Mouse (Mus musculus) midbrain, embryonic 15.5 days (tissue): ENCODE results near the gene Epb41l2. TPM values are rescaled to one million over a fixed set of nuclear protein-coding genes. Genes with fewer than 3 reads are reported as not detected.

Source experiments
- ATAC-seq: fragments of 200-750 bp; cut with Nextera tagmentation; replicated peaks from 2 replicates; pipeline ENCODE4 v1.8.0; 2017; ENCODE audit warnings: moderate TSS enrichment
- H3K27ac ChIP-seq: fragments of 300-500 bp; sonication (generic); 2 replicates; pipeline ENCODE4 v1.5.1; 2015; ENCODE audit warnings: mild to moderate bottlenecking, inconsistent platforms
- H3K27me3 ChIP-seq: fragments of 300-500 bp; sonication (generic); replicated peaks from 2 replicates; pipeline ENCODE4 v1.6.1; 2015; ENCODE audit warnings: inconsistent platforms
- H3K36me3 ChIP-seq: fragments of 300-500 bp; sonication (generic); replicated peaks from 2 replicates; pipeline ENCODE4 v1.6.1; 2015; ENCODE audit warnings: inconsistent platforms
- H3K4me1 ChIP-seq: fragments of 300-500 bp; sonication (generic); 2 replicates; pipeline ENCODE4 v1.6.1; 2015; ENCODE audit warnings: inconsistent platforms
- H3K4me2 ChIP-seq: fragments of 300-500 bp; sonication (generic); 2 replicates; pipeline ENCODE4 v1.6.1; 2015; ENCODE audit warnings: inconsistent platforms, mild to moderate bottlenecking, moderate library complexity
- H3K4me3 ChIP-seq: fragments of 300-500 bp; sonication (generic); 2 replicates; pipeline ENCODE4 v1.5.1; 2015; ENCODE audit warnings: mild to moderate bottlenecking, inconsistent platforms
- H3K9ac ChIP-seq: fragments of 300-500 bp; sonication (generic); 2 replicates; pipeline ENCODE4 v1.6.1; 2015; ENCODE audit warnings: mild to moderate bottlenecking, inconsistent platforms
- H3K9me3 ChIP-seq: fragments of 300-500 bp; sonication (generic); 2 replicates; pipeline ENCODE4 v1.6.1; 2016; ENCODE audit warnings: inconsistent platforms
- WGBS: fragments of 180-500 bp; shearing (Covaris S2); methylation state at CpG from one replicate; pipeline ENCODE4 v1.1.7; 2015; ENCODE audit warnings: mixed read lengths; 5-methylcytosine and 5-hydroxymethylcytosine counted together
- polyA plus RNA-seq: library from polyadenylated mRNA; unstranded; fragments of >200 nt; fragmentation: Nextera tagmentation; extraction: Ambion mirVana; gene quantifications from 2 replicates; pipeline ENCODE4 v1.2.1, GENCODE M21; 2015

Gene Epb41l2
- polyA plus RNA-seq, 1 experiment from 2014 or later: 27.7 TPM

GRCm38 (mm10) chr10:25432938-25433337 is 73.3 kb downstream of the Epb41l2 start:
- Histone ChIP-seq H3K27me3 (no peaks in the 10 kb centered on the region), H3K4me1 (no peaks in the 10 kb centered on the region; the same call in 1 of the 2 replicates), H3K9ac (no peak overlapping the region), H3K4me3 (no peak overlapping the region), H3K9me3 (no peaks in the 10 kb centered on the region), H3K36me3 (no peaks in the 10 kb centered on the region), H3K4me2 (no peak overlapping the region), H3K27ac (no peak overlapping the region)
- whole genome bisulfite sequencing: 53% methylated on average over 5 of the region's 5 CpGs
- no peak for ATAC-seq

- ATAC-seq: no peak
Measured at GRCm38 (mm10) chr10:25433524-25433923, 73.9 kb downstream of the Epb41l2 start.

GRCm38 (mm10) chr10:25434358-25435044 is 74.9 kb downstream of the Epb41l2 start:
- Histone ChIP-seq H3K36me3 (no peaks in the 10 kb centered on the region), H3K4me1 (no peaks in the 10 kb centered on the region; the same call in 1 of the 2 replicates), H3K9me3 (no peaks in the 10 kb centered on the region), H3K27me3 (no peaks in the 10 kb centered on the region), H3K9ac (no peak overlapping the region), H3K27ac (no peak overlapping the region), H3K4me3 (no peak overlapping the region), H3K4me2 (no peak overlapping the region)
- WGBS: 71% methylated on average over 13 of the region's 13 CpGs
- no peak for ATAC-seq

More at GRCm38 (mm10) chr10:25433524-25433923, 73.9 kb downstream of the Epb41l2 start:
- 6% methylated on average over 3 of the region's 3 CpGs for WGBS
- Histone ChIP-seq H3K4me3 (no peak overlapping the region), H3K9ac (no peak overlapping the region), H3K4me2 (no peak overlapping the region), H3K27me3 (no peaks in the 10 kb centered on the region), H3K27ac (no peak overlapping the region), H3K4me1 (no peaks in the 10 kb centered on the region; the same call in 1 of the 2 replicates), H3K36me3 (no peaks in the 10 kb centered on the region), H3K9me3 (no peaks in the 10 kb centered on the region)

DNA sequence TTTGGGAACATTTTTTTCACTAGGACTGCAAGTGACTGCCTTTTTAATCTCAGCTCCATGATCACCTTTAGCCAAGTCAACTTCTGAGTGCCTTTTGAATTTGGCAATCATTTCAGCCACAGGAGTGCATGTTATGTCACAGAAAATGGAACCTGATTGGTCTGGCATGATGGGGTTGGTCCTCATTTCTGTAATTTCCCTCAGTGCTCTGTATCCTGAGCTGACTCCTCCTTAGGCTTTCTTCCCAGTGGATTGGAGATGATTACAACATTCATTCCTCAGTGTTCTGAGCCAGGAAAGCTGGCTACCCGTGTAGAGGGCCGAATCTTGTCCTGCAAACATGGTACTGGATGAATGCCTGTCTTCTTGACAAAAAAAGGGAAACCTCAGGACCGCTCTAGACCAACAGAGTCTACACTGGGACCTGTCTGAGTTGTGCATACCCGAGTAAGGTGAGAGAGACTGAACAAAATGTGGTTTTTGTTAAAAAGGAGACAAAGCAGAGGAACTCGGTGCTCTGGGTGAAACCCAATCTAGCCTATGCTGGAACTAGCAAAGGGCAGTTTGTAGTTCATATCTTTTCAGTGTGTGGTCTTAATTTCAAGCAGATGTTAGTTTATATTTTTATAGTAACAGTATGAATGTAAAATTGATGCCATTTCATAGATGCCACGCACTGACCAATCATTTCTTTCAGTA is 77.3 kb downstream of the Epb41l2 start:
- no peak for ATAC-seq
- no peaks in the 10 kb centered on the region for H3K36me3 ChIP-seq
- no peak overlapping the region for H3K9ac ChIP-seq
- peaks cover 3% of the 10 kb centered on the region; the same call in 1 of the 2 replicates for H3K4me1 ChIP-seq
- 89% methylated on average over 6 of the region's 6 CpGs for WGBS
- H3K4me3 ChIP-seq: no peak overlapping the region
- no peak overlapping the region for H3K4me2 ChIP-seq
- no peaks in the 10 kb centered on the region for H3K27me3 ChIP-seq
- H3K27ac ChIP-seq: no peak overlapping the region
- H3K9me3 ChIP-seq: no peaks in the 10 kb centered on the region

DNA sequence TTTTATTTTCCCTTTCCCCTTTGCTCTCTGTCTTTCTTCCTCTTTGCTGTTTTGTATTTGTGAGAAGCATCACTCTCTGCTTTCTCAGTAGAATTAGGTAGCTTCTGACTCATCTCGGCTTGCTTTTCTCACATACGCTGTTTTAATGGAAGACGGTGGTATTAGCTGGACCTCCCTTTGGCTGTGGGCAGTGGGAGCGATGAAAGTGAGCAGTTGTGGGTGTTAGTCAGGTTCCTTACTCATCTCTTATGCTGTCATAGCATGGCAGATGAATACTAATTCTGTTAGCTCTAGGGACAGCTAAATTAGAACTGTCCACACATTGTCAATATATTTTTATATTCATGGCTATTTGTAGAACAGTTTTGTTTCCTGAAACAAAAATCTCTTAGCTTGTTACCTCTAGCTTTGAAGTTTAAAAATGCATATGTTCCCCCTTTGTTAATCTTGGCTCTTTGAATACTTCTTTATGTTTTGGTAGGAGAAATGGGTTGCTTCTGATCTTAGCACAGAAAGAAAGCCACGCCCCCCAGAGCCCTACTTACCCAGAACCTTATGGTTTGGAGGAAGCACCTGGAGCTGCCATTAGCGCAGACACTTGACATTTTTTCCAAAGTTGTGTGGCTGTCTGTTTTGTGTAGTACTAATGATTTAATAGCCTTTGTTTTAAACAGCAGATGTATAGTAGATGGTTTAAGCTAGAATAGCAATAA is 78.1 kb downstream of the Epb41l2 start:
- no peak overlapping the region for H3K4me2 ChIP-seq
- 89% methylated on average over 6 of the region's 6 CpGs for WGBS
- H3K27ac ChIP-seq: no peak overlapping the region
- no peaks in the 10 kb centered on the region for H3K27me3 ChIP-seq
- no peak overlapping the region for H3K9ac ChIP-seq
- H3K4me3 ChIP-seq: no peak overlapping the region
- H3K9me3 ChIP-seq: no peaks in the 10 kb centered on the region
- H3K36me3 ChIP-seq: no peaks in the 10 kb centered on the region
- ATAC-seq: no peak
- peaks cover 3% of the 10 kb centered on the region; the same call in 1 of the 2 replicates for H3K4me1 ChIP-seq

- Histone ChIP-seq H3K36me3 (no peaks in the 10 kb centered on the region), H3K27ac (no peak overlapping the region), H3K9me3 (no peaks in the 10 kb centered on the region), H3K4me2 (no peak overlapping the region), H3K27me3 (no peaks in the 10 kb centered on the region), H3K4me1 (peaks cover 3% of the 10 kb centered on the region; the same call in 1 of the 2 replicates), H3K4me3 (no peak overlapping the region), H3K9ac (no peak overlapping the region)
- ATAC-seq: no peak
- WGBS: 85% methylated on average over 8 of the region's 8 CpGs
Measured at GRCm38 (mm10) chr10:25438299-25438680, 78.7 kb downstream of the Epb41l2 start.

DNA sequence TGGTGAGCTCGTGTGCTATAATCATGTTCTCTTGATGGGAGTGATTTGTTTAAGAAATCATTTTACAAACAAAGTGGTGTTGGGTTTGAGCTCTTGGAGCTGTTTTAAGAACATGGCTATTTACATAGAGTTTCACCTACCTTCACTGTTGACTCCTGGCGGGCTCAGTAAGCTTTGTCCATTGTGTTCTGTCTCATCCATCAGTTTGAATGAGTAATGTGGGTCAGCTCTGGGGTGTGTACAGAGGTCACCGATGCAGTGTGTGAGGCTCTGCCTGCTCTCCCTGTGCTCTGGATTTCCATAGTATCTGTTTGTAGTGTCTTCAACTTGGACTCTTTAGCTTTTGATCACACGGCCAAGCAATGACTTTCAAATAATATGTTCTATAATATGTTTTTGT is 79.6 kb downstream of the Epb41l2 start:
- Histone ChIP-seq H3K4me2 (no peak overlapping the region), H3K27ac (no peak overlapping the region), H3K27me3 (no peaks in the 10 kb centered on the region), H3K36me3 (no peaks in the 10 kb centered on the region), H3K9ac (no peak overlapping the region), H3K4me1 (0 out of 2 replicates have a peak, but pooled peaks cover 3% of the 10 kb centered on the region), H3K9me3 (no peaks in the 10 kb centered on the region), H3K4me3 (no peak overlapping the region)
- ATAC-seq: no peak
- WGBS: 81% methylated on average over 4 of the region's 4 CpGs

DNA sequence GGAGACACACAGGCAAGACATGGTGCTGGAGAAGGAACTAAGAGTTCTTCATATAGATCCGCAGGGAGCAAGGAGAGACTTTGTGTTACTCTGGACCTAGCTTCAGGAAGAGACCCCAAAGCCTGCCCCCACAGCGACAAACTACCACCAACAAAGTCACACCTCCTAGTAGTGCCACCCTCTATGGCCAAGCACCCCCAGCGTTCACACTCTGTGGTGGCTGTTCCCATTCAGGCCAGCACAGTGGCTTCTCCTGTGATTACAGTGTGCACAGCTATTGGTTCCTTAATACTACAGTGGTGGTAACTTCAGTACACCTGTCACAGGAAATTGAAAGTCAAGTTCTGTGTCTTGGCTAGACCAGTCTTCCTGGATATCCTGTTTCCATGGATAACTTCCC is 80.3 kb downstream of the Epb41l2 start:
- no peaks in the 10 kb centered on the region for H3K9me3 ChIP-seq

GRCm38 (mm10) chr10:25441405-25441804 is 81.8 kb downstream of the Epb41l2 start:
- H3K27ac ChIP-seq: no peak overlapping the region
- no peak for ATAC-seq
- 87% methylated on average over 7 of the region's 7 CpGs for WGBS
- no peak overlapping the region for H3K4me3 ChIP-seq
- no peaks in the 10 kb centered on the region for H3K27me3 ChIP-seq
- 0 out of 2 replicates have a peak, but pooled peaks cover 3% of the 10 kb centered on the region for H3K4me1 ChIP-seq
- no peaks in the 10 kb centered on the region for H3K36me3 ChIP-seq
- H3K4me2 ChIP-seq: no peak overlapping the region
- H3K9ac ChIP-seq: no peak overlapping the region
- no peaks in the 10 kb centered on the region for H3K9me3 ChIP-seq

More for the DNA sequence above, 80.3 kb downstream of the Epb41l2 start:
- Histone ChIP-seq H3K4me1 (0 out of 2 replicates have a peak, but pooled peaks cover 3% of the 10 kb centered on the region), H3K4me2 (no peak overlapping the region), H3K4me3 (no peak overlapping the region), H3K27ac (no peak overlapping the region), H3K27me3 (no peaks in the 10 kb centered on the region), H3K9ac (no peak overlapping the region), H3K36me3 (no peaks in the 10 kb centered on the region)
- no peak for ATAC-seq
- 93% methylated on average over 3 of the region's 3 CpGs for WGBS

- WGBS: 89% methylated on average over 6 of the region's 6 CpGs
- H3K27me3 ChIP-seq: no peaks in the 10 kb centered on the region
- no peak for ATAC-seq
Measured at GRCm38 (mm10) chr10:25443626-25444025, 84.0 kb downstream of the Epb41l2 start.

DNA sequence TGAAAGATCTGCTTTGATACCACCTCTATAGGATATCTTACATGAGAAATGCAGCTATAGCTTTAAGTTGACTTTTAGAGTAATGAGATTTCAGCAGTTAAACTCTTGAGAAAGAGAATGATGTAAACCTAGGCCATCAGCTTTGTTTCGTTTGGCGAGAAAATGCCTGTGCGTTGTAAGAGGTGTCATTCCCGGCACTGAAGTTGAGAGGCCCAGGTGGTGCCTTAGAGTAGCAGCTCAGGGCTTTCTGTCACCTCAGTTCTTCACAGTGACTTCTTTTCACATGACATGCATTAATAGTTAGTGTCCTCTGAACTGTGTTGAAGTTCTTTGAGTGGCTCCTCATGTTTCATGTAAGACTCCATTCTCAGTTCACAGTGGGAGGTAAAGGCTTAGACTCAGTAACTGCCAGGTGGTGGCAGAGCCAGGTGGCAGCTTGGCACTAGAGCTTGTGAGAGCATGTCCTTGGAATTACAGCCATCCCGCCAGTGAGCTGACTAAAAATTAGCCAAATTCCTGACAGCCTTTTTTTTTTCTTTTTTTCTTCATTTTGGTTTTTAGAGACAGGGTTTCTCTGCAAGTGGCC is 84.7 kb downstream of the Epb41l2 start:
- 79% methylated on average over 5 of the region's 5 CpGs for WGBS

More at GRCm38 (mm10) chr10:25443626-25444025, 84.0 kb downstream of the Epb41l2 start:
- Histone ChIP-seq H3K9ac (no peak overlapping the region), H3K9me3 (no peaks in the 10 kb centered on the region), H3K4me2 (no peak overlapping the region), H3K4me3 (no peak overlapping the region), H3K27ac (no peak overlapping the region), H3K36me3 (no peaks in the 10 kb centered on the region), H3K4me1 (0 out of 2 replicates have a peak, but pooled peaks cover 3% of the 10 kb centered on the region)

More for the DNA sequence above, 84.7 kb downstream of the Epb41l2 start:
- H3K27ac ChIP-seq: no peak overlapping the region
- H3K27me3 ChIP-seq: no peaks in the 10 kb centered on the region
- H3K9ac ChIP-seq: no peak overlapping the region
- H3K4me2 ChIP-seq: no peak overlapping the region
- no peak for ATAC-seq
- H3K9me3 ChIP-seq: no peaks in the 10 kb centered on the region
- H3K4me3 ChIP-seq: no peak overlapping the region
- H3K4me1 ChIP-seq: 0 out of 2 replicates have a peak, but pooled peaks cover 3% of the 10 kb centered on the region
- H3K36me3 ChIP-seq: no peaks in the 10 kb centered on the region
